Mouse (Mus musculus) heart, postnatal 0 days (tissue): Measurements from ENCODE around the gene Mdga1. TPM values are rescaled to one million over a fixed set of nuclear protein-coding genes. Genes with fewer than 3 reads are reported as not detected.

Source experiments
- ATAC-seq: fragments of 200-750 bp; cut with Nextera tagmentation; 2 replicates; pipeline ENCODE4 v1.8.0; 2017; ENCODE audit warnings: low read depth, moderate number of reproducible peaks, moderate library complexity; ENCODE audit not compliant: insufficient read depth
- DNase-seq: peaks from one replicate; pipeline ENCODE4 v3.0.0-alpha.2; 2016; ENCODE audit warnings: low spot score
- H3K27ac ChIP-seq: fragments of 300-500 bp; sonication (generic); 2 replicates; pipeline ENCODE4 v1.5.1; 2014; ENCODE audit warnings: low read depth, mild to moderate bottlenecking
- H3K27me3 ChIP-seq: fragments of 300-500 bp; sonication (generic); 2 replicates; pipeline ENCODE4 v1.6.1; 2014; ENCODE audit warnings: low read length, mixed read lengths; ENCODE audit not compliant: control insufficient read depth, insufficient read depth
- H3K36me3 ChIP-seq: fragments of 300-500 bp; sonication (generic); replicated peaks from 2 replicates; pipeline ENCODE4 v1.6.1; 2014; ENCODE audit warnings: low read length, mixed read lengths; ENCODE audit not compliant: control insufficient read depth, insufficient read depth
- H3K4me1 ChIP-seq: fragments of 300-500 bp; sonication (generic); 2 replicates; pipeline ENCODE4 v1.6.1; 2014; ENCODE audit warnings: antibody characterized with exemption; ENCODE audit not compliant: control insufficient read depth, insufficient read depth
- H3K4me2 ChIP-seq: fragments of 300-500 bp; sonication (generic); 2 replicates; pipeline ENCODE4 v1.6.1; 2014; ENCODE audit warnings: low read depth, mild to moderate bottlenecking, low read length, moderate library complexity
- H3K4me3 ChIP-seq: fragments of 300-500 bp; sonication (generic); 2 replicates; pipeline ENCODE4 v1.5.1; 2014; ENCODE audit warnings: low read depth, low read length
- H3K9ac ChIP-seq: fragments of 300-500 bp; sonication (generic); replicated peaks from 2 replicates; pipeline ENCODE4 v1.6.1; 2014; ENCODE audit warnings: low read depth, low read length, mixed read lengths
- H3K9me3 ChIP-seq: fragments of 300-500 bp; sonication (generic); replicated peaks from 2 replicates; pipeline ENCODE4 v1.6.1; 2016; ENCODE audit warnings: low read length; ENCODE audit not compliant: control insufficient read depth
- CTCF ChIP-seq: IDR thresholded peaks from 2 replicates; pipeline ENCODE4 v1.5.1; 2016; ENCODE audit warnings: antibody characterized with exemption, control low read depth, low read depth
- EP300 ChIP-seq: IDR thresholded peaks from 2 replicates; pipeline ENCODE4 v1.6.1; 2016; ENCODE audit warnings: antibody characterized with exemption, low read depth
- WGBS: fragments of 180-500 bp; shearing (Covaris S2); extraction: QIAGEN DNeasy Blood & Tissue Kit; methylation state at CpG from one replicate; pipeline ENCODE4 v1.1.7; 2014; 5-methylcytosine and 5-hydroxymethylcytosine counted together
- polyA plus RNA-seq: library from polyadenylated mRNA; unstranded; fragments of >200 nt; fragmentation: Nextera tagmentation; extraction: Ambion mirVana; gene quantifications from 2 replicates; pipeline ENCODE4 v1.2.1, GENCODE M21; 2015
- total RNA-seq: library from RNA; depleted of rRNA; stranded (reverse); fragments of >200 nt; gene quantifications from 2 replicates; pipeline ENCODE4 v1.2.3, GENCODE M21; 2014; ENCODE audit warnings: low replicate concordance

The Mdga1 gene
- total and polyA plus RNA-seq, 2 experiments from 2014 or later = 4.9 to 9.5 TPM

- Histone ChIP-seq H3K36me3 (no peaks in the 10 kb centered on the region), H3K4me1 (no peaks in the 10 kb centered on the region), H3K9me3 (no peaks in the 10 kb centered on the region), H3K27ac (no peak overlapping the region), H3K4me2 (no peak overlapping the region), H3K27me3 (no peaks in the 10 kb centered on the region), H3K4me3 (no peak overlapping the region), H3K9ac (no peak overlapping the region)
- TF ChIP-seq CTCF (no peak), EP300 (no peak)
- DNase-seq (no peak), ATAC-seq (no peak)
- WGBS = 61% methylated on average over 7 of the region's 7 CpGs
These were observed 27.8 kb upstream of the Mdga1 start for GRCm38 (mm10) chr17:29997726-29998125.

- Histone ChIP-seq H3K27me3 (no peaks in the 10 kb centered on the region), H3K4me3 (no peak overlapping the region), H3K9me3 (no peaks in the 10 kb centered on the region), H3K27ac (no peak overlapping the region), H3K4me1 (no peaks in the 10 kb centered on the region), H3K36me3 (no peaks in the 10 kb centered on the region), H3K9ac (no peak overlapping the region), H3K4me2 (no peak overlapping the region)
- DNase-seq (no peak), ATAC-seq (no peak)
- 84% methylated on average over 5 of the region's 5 CpGs for WGBS
- TF ChIP-seq CTCF (no peak), EP300 (no peak)
These were observed 26.1 kb upstream of the Mdga1 start for GRCm38 (mm10) chr17:29995986-29996385.

GRCm38 (mm10) chr17:29994459-29994858 lies 24.6 kb upstream of the Mdga1 start:
- ATAC-seq (no peak), DNase-seq (no peak)
- Histone ChIP-seq H3K9me3 (no peaks in the 10 kb centered on the region), H3K4me2 (no peak overlapping the region), H3K4me1 (no peaks in the 10 kb centered on the region), H3K36me3 (no peaks in the 10 kb centered on the region), H3K9ac (no peak overlapping the region), H3K27ac (no peak overlapping the region), H3K27me3 (no peaks in the 10 kb centered on the region), H3K4me3 (no peak overlapping the region)
- TF ChIP-seq CTCF (no peak), EP300 (no peak)
- WGBS = 82% methylated on average over 4 of the region's 4 CpGs

GRCm38 (mm10) chr17:29994011-29994410 lies 24.1 kb upstream of the Mdga1 start:
- no peak overlapping the region for H3K9ac ChIP-seq
- H3K36me3 ChIP-seq = no peaks in the 10 kb centered on the region
- H3K27me3 ChIP-seq = no peaks in the 10 kb centered on the region
- 63% methylated on average over 3 of the region's 3 CpGs for WGBS
- no peaks in the 10 kb centered on the region for H3K9me3 ChIP-seq
- H3K4me2 ChIP-seq = no peak overlapping the region
- no peak overlapping the region for H3K4me3 ChIP-seq
- H3K4me1 ChIP-seq = no peaks in the 10 kb centered on the region
- H3K27ac ChIP-seq = no peak overlapping the region
- ATAC-seq (no peak), DNase-seq (no peak)
- no peak for TF ChIP-seq EP300
- TF ChIP-seq CTCF = no peak

- TF ChIP-seq EP300 = no peak
- TF ChIP-seq CTCF = no peak
- 84% methylated on average over 8 of the region's 8 CpGs for WGBS
- Histone ChIP-seq H3K4me3 (no peak overlapping the region), H3K27me3 (no peaks in the 10 kb centered on the region), H3K9ac (no peak overlapping the region), H3K4me1 (no peaks in the 10 kb centered on the region), H3K9me3 (no peaks in the 10 kb centered on the region), H3K4me2 (no peak overlapping the region), H3K36me3 (no peaks in the 10 kb centered on the region), H3K27ac (no peak overlapping the region)
- no peak for DNase-seq
- no peak for ATAC-seq
These were observed 23.6 kb upstream of the Mdga1 start for GRCm38 (mm10) chr17:29993488-29993887.

- Histone ChIP-seq H3K27ac (no peak overlapping the region), H3K4me2 (no peak overlapping the region), H3K27me3 (no peaks in the 10 kb centered on the region), H3K4me1 (no peaks in the 10 kb centered on the region), H3K9ac (no peak overlapping the region), H3K9me3 (no peaks in the 10 kb centered on the region), H3K36me3 (no peaks in the 10 kb centered on the region), H3K4me3 (no peak overlapping the region)
- DNase-seq (no peak), ATAC-seq (no peak)
- 76% methylated on average over 2 of the region's 2 CpGs for WGBS
- TF ChIP-seq EP300 = no peak
- no peak for TF ChIP-seq CTCF
These were observed 21.0 kb upstream of the Mdga1 start for GRCm38 (mm10) chr17:29990845-29991244.
